Mouse (Mus musculus) hindbrain, embryonic 14.5 days (tissue): ENCODE data around the gene Cd24a. TPM values are rescaled to one million over a fixed set of nuclear protein-coding genes. Genes with fewer than 3 reads are reported as not detected.

ENCODE experiments used
- ATAC-seq: fragments of 200-750 bp; cut with Nextera tagmentation; 2 replicates; pipeline ENCODE4 v1.8.0; 2017; ENCODE audit warnings: moderate number of reproducible peaks, mild to moderate bottlenecking, moderate TSS enrichment, moderate library complexity; ENCODE audit not compliant: low FRiP score
- DNase-seq: peaks from one replicate; pipeline ENCODE4 v3.0.0-alpha.2; 2015; ENCODE audit warnings: low spot score
- H3K27ac ChIP-seq: fragments of 300-500 bp; sonication (generic); 2 replicates; pipeline ENCODE4 v1.5.1; 2014; ENCODE audit warnings: mild to moderate bottlenecking, moderate library complexity
- H3K27me3 ChIP-seq: fragments of 300-500 bp; sonication (generic); 2 replicates; pipeline ENCODE4 v1.6.1; 2014; ENCODE audit warnings: mild to moderate bottlenecking, low read length, mixed read lengths; ENCODE audit not compliant: control insufficient read depth, insufficient read depth
- H3K36me3 ChIP-seq: fragments of 300-500 bp; sonication (generic); replicated peaks from 2 replicates; pipeline ENCODE4 v1.6.1; 2014; ENCODE audit not compliant: control insufficient read depth, insufficient read depth
- H3K4me1 ChIP-seq: fragments of 300-500 bp; sonication (generic); replicated peaks from 2 replicates; pipeline ENCODE4 v1.6.1; 2014; ENCODE audit warnings: antibody characterized with exemption, low read length, mixed read lengths; ENCODE audit not compliant: control insufficient read depth, insufficient read depth
- H3K4me2 ChIP-seq: fragments of 300-500 bp; sonication (generic); replicated peaks from 2 replicates; pipeline ENCODE4 v1.6.1; 2014; ENCODE audit warnings: mild to moderate bottlenecking, moderate library complexity
- H3K4me3 ChIP-seq: fragments of 300-500 bp; sonication (generic); replicated peaks from 2 replicates; pipeline ENCODE4 v1.5.1; 2014; ENCODE audit warnings: mild to moderate bottlenecking, low read length
- H3K9ac ChIP-seq: fragments of 300-500 bp; sonication (generic); 2 replicates; pipeline ENCODE4 v1.6.1; 2014
- H3K9me3 ChIP-seq: fragments of 300-500 bp; sonication (generic); 2 replicates; pipeline ENCODE4 v1.6.1; 2016; ENCODE audit warnings: low read length; ENCODE audit not compliant: control insufficient read depth
- WGBS: fragments of 180-500 bp; shearing (Covaris S2); extraction: QIAGEN DNeasy Blood & Tissue Kit; methylation state at CpG from one replicate; pipeline ENCODE4 v1.1.7; 2014; 5-methylcytosine and 5-hydroxymethylcytosine counted together
- polyA plus RNA-seq: library from polyadenylated mRNA; unstranded; fragments of >200 nt; fragmentation: Nextera tagmentation; extraction: Ambion mirVana; gene quantifications from 2 replicates; pipeline ENCODE4 v1.2.1, GENCODE M21; 2014

Gene Cd24a
- polyA plus RNA-seq, 1 experiment from 2014 or later = 954 TPM

DNA sequence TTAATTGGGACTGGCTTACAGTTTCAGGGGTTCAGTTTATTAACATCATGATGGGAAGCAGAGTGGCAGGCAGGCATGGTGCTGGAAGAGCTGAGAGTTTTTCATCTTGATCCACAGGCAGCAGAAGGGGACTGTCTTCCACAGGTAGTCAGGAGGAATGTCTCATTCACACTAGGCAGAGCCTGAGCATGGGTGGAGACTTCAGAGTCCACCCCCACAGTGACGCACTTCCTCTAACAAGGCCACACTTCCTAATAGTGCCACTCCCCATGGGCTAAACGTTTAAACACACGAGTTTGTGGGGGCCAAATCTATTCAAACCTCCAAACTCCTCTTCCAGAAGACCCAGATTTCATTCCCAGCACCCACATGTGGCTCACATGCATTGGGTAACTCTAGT is 16.8 kb downstream of the Cd24a start:
- H3K4me3 ChIP-seq = no peak overlapping the region
- H3K9me3 ChIP-seq = no peaks in the 10 kb centered on the region
- no peaks in the 10 kb centered on the region for H3K4me1 ChIP-seq
- DNase-seq = no peak
- H3K27me3 ChIP-seq = no peaks in the 10 kb centered on the region
- H3K4me2 ChIP-seq = no peak overlapping the region
- WGBS = 68% methylated on average over 3 of the region's 3 CpGs
- H3K36me3 ChIP-seq = no peaks in the 10 kb centered on the region
- ATAC-seq = no peak
- H3K27ac ChIP-seq = no peak overlapping the region
- H3K9ac ChIP-seq = no peak overlapping the region

DNA sequence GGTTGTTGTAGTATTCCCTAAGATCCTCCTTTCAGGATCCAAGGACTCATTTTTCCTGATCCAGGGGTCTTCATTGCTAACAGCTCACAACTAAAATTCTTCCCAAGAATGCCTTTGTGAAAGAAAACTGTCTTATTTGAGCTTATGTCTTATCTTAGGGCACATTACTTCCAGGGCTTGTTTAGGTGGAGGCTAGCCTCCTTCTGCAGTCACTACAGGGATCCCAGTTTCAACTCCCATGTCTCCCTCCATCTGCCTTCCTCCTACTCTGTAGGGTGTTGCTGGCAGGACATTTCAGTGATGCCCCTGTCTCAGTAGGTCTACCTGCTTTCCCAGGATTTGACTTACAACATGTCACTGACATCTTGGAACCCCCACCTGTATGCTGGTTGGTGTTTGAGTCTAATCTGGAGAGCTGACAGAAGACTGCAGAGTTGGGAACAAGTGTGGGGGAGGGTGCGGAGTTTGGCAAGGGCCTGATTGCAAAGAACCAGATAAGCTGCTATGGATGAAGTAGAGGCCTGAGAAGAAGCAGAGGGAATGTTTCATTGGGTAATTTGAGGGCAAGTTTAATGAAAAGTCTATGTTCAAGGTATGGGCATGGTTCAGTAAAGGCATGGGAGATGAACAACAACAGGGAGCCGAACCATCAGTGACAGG is 20.1 kb downstream of the Cd24a start:
- WGBS = 89% methylated on average over 2 of the region's 2 CpGs
- H3K9ac ChIP-seq = no peak overlapping the region
- DNase-seq (no peak), ATAC-seq (no peak)
- no peak overlapping the region for H3K4me3 ChIP-seq
- no peaks in the 10 kb centered on the region for H3K36me3 ChIP-seq
- H3K27me3 ChIP-seq = no peaks in the 10 kb centered on the region
- no peaks in the 10 kb centered on the region for H3K4me1 ChIP-seq
- H3K4me2 ChIP-seq = no peak overlapping the region
- no peak overlapping the region for H3K27ac ChIP-seq
- no peaks in the 10 kb centered on the region for H3K9me3 ChIP-seq

- Histone ChIP-seq H3K4me3 (no peak overlapping the region), H3K4me2 (no peak overlapping the region), H3K27ac (peak overlapping the region; percentile 71; the same call in 1 of the 2 replicates), H3K36me3 (no peaks in the 10 kb centered on the region), H3K9me3 (no peaks in the 10 kb centered on the region), H3K27me3 (no peaks in the 10 kb centered on the region), H3K9ac (no peak overlapping the region; the same call in 1 of the 2 replicates), H3K4me1 (no peaks in the 10 kb centered on the region)
- ATAC-seq (no peak), DNase-seq (no peak)
- WGBS = 88% methylated on average over 1 of the region's 1 CpGs
Observed at GRCm38 (mm10) chr10:43601039-43601438, 23.0 kb downstream of the Cd24a start.

DNA sequence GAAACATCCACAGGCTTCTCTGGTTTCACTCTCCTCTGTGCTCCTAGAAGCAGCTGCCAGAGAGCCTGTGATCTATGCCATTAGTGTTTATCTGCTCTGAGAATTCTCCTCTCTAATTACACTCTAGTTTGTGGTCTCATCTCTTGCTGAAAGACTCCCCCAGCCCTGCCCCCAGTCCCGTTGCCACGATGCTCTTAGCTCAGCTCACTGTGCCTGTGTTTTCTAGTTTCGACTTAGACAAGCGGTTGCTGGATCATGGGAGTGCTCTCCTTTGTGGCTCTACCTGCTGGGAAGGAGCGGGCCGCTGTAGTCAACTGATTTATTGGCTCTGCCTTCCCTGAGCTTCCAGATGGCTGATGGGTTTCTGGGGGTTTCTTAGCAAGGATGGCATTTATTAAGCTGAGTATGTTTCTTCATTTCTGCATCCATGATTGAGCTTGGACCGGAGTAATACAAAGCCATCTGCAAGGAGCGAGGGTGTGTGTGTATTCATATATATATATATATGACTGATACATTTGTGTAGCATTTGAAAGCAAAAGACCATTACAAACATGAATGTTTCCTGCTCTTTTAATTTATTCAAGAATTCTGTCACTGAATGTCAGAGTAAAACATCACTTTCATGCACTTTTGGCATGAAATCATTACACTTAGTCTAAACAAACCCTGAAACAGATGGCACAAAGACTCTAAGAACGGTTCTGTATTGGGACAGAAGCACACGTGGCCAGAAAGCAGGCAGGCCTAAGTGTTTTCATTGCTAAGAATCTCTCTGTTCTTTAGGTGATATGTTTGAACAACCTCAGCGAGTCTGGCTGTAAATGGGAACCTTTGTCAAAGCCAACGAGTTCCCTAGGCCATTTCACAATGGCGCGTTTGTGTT is 23.7 kb downstream of the Cd24a start:
- peak overlapping the region; percentile 71 for H3K27ac ChIP-seq
- H3K9ac ChIP-seq = peak overlapping the region; percentile 5; the same call in 1 of the 2 replicates
- ATAC-seq (peak; percentile 83), DNase-seq (no peak)
- H3K4me2 ChIP-seq = no peak overlapping the region
- H3K36me3 ChIP-seq = no peaks in the 10 kb centered on the region
- no peak overlapping the region for H3K4me3 ChIP-seq
- 52% methylated on average over 14 of the region's 14 CpGs for WGBS
- H3K4me1 ChIP-seq = no peaks in the 10 kb centered on the region
- H3K27me3 ChIP-seq = no peaks in the 10 kb centered on the region
- H3K9me3 ChIP-seq = no peaks in the 10 kb centered on the region

GRCm38 (mm10) chr10:43603975-43604686 is 26.0 kb downstream of the Cd24a start:
- WGBS = 93% methylated on average over 4 of the region's 4 CpGs
- no peak for DNase-seq
- no peak for ATAC-seq
- H3K27ac ChIP-seq = no peak overlapping the region
- H3K36me3 ChIP-seq = no peaks in the 10 kb centered on the region
- H3K27me3 ChIP-seq = no peaks in the 10 kb centered on the region
- no peak overlapping the region for H3K4me3 ChIP-seq
- no peak overlapping the region for H3K9ac ChIP-seq
- no peaks in the 10 kb centered on the region for H3K4me1 ChIP-seq
- H3K4me2 ChIP-seq = no peak overlapping the region
- no peaks in the 10 kb centered on the region for H3K9me3 ChIP-seq

DNA sequence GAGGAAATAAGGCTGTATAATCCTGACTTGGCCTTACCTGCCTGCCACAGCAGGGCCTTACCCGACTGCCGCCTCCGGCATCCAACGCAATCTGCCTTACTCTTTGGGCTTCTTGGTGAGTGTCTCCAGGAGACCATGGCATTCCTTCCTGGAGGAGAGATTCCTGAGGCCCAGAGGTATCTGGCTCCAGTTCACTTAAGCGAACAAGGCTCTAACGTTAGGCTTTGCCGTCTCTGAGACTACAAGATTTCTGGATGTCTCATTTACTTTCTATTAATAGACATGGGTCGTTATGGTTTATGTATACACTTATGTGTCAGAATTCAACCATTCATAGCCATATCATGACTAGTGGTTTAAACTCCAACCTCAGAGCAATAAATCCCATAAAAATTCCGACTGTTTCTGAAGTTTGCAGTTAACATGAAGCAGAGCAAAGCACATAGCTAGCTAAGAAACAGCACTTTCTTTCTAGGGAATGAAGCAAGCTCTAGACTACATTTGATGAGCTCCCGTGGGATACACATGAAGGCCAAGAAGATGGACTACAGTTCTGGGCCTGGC is 26.7 kb downstream of the Cd24a start:
- no peak overlapping the region for H3K9ac ChIP-seq
- H3K4me2 ChIP-seq = no peak overlapping the region
- no peak overlapping the region for H3K4me3 ChIP-seq
- no peak for ATAC-seq
- H3K27me3 ChIP-seq = no peaks in the 10 kb centered on the region
- no peak for DNase-seq
- H3K36me3 ChIP-seq = no peaks in the 10 kb centered on the region
- no peaks in the 10 kb centered on the region for H3K4me1 ChIP-seq
- H3K27ac ChIP-seq = no peak overlapping the region
- 88% methylated on average over 10 of the region's 10 CpGs for WGBS
- no peaks in the 10 kb centered on the region for H3K9me3 ChIP-seq

- H3K27ac ChIP-seq = no peak overlapping the region
- no peaks in the 10 kb centered on the region for H3K9me3 ChIP-seq
- ATAC-seq = no peak
- H3K4me2 ChIP-seq = no peak overlapping the region
- no peak overlapping the region for H3K9ac ChIP-seq
- no peaks in the 10 kb centered on the region for H3K4me1 ChIP-seq
- 80% methylated on average over 7 of the region's 7 CpGs for WGBS
- no peak for DNase-seq
- no peak overlapping the region for H3K4me3 ChIP-seq
- no peaks in the 10 kb centered on the region for H3K27me3 ChIP-seq
- H3K36me3 ChIP-seq = no peaks in the 10 kb centered on the region
Observed at GRCm38 (mm10) chr10:43605901-43606300, 27.8 kb downstream of the Cd24a start.

- 86% methylated on average over 5 of the region's 5 CpGs for WGBS
- no peaks in the 10 kb centered on the region for H3K4me1 ChIP-seq
- no peaks in the 10 kb centered on the region for H3K36me3 ChIP-seq
- no peaks in the 10 kb centered on the region for H3K27me3 ChIP-seq
- H3K9ac ChIP-seq = no peak overlapping the region
- H3K27ac ChIP-seq = no peak overlapping the region
- H3K4me3 ChIP-seq = no peak overlapping the region
- ATAC-seq (no peak), DNase-seq (no peak)
- H3K4me2 ChIP-seq = no peak overlapping the region
- H3K9me3 ChIP-seq = no peaks in the 10 kb centered on the region
Observed at GRCm38 (mm10) chr10:43609507-43609906, 31.4 kb downstream of the Cd24a start.

DNA sequence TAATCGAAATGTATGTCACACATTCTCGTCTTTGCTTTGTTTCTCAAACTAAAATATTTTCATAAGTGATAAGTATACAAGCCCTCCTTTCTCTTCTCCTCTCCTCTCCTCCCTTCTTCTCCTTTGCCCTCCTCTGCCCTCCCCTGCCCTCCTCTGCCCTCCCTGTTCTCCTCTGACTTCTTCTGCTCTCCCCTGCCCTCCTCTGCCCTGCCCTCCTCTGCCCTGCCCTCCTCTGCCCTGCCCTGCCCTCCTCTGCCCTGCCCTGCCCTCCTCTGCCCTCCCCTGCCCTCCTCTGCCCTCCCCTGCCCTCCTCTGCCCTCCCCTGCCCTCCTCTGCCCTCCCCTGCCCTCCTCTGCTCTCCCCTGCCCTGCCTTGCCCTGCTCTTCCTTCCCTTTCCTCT is 31.9 kb downstream of the Cd24a start:
- no peak overlapping the region for H3K4me2 ChIP-seq
- no peaks in the 10 kb centered on the region for H3K9me3 ChIP-seq
- H3K4me3 ChIP-seq = no peak overlapping the region
- H3K9ac ChIP-seq = no peak overlapping the region
- DNase-seq = no peak
- no peaks in the 10 kb centered on the region for H3K36me3 ChIP-seq
- no peaks in the 10 kb centered on the region for H3K4me1 ChIP-seq
- H3K27ac ChIP-seq = no peak overlapping the region
- ATAC-seq = no peak
- no peaks in the 10 kb centered on the region for H3K27me3 ChIP-seq
- WGBS = 88% methylated on average over 2 of the region's 2 CpGs
